ENCODE assay signal across 8 mouse cellular contexts in the genomic region with DNA sequence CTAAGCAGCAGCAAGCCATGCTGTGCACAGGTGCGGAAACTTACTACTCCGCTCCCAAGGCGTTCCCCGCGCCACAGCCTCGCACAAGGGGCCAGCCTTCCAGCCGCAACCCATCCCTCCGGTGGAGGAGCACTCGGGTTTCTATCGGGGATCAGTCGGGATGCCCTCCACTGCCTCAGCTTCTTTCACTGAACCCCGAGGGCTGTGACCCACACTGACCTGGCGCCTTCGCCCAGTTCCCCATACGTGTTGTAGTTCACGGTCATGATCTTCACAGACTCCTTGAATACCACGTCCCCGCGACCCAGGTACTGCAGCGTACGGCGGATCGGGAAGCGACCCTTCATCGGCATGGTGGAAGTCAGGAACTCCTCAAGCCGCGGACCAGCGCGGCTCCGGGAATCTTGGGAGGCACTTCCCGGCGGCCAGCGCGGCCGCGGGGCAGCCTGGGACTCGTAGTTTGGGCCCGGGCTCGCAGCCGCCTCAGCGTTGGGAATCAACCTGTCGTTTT. TPM values are rescaled to one million over a fixed set of nuclear protein-coding genes. Genes with fewer than 3 reads are reported as not detected.
A peak's percentile ranks its signal among the peaks of the same experiment; 100 is the strongest.
DNase-seq lines count a peak whose midpoint lies in the region; ATAC-seq and TF ChIP-seq lines count a peak whose summit lies in the region.

A gene (minus strand): TSS at position 413 of the 511 bp plus-strand sequence.

- ATAC-seq in cerebellum, adult (ENCODE audit: insufficient number of reproducible peaks, low FRiP score, low TSS enrichment) = peak; percentile 89
- peak; percentile 96 for ATAC-seq in forebrain, embryonic 13.5 days
- ATAC-seq in heart, postnatal 0 days (ENCODE audit: insufficient read depth, low read depth) = peak; percentile 92
- ATAC-seq in liver, embryonic 15.5 days (ENCODE audit: insufficient read depth) = peak; percentile 88
- ATAC-seq in neural tube, embryonic 13.5 days (ENCODE audit: low read depth) = peak; percentile 96

- DNase-seq in ES-CJ7 (ENCODE audit: low read depth, low spot score) = peak; percentile 65
- peak; percentile 77 for DNase-seq in heart, postnatal 0 days (ENCODE audit: low spot score)
- peak; percentile 69 to 88 for DNase-seq in kidney, postnatal 36 days
- peak; percentile 59 for DNase-seq in telencephalon, adult 2 months (ENCODE audit: low read depth, low spot score)

- H3K4me2 ChIP-seq in forebrain, embryonic 13.5 days = peak within 1 kb of the TSS; percentile 77
- H3K4me2 ChIP-seq in heart, postnatal 0 days (ENCODE audit: low read depth, low read length) = peak within 1 kb of the TSS; percentile 95
- H3K4me2 ChIP-seq in liver, embryonic 15.5 days = peak within 1 kb of the TSS; percentile 82
- H3K4me2 ChIP-seq in neural tube, embryonic 13.5 days = peak within 1 kb of the TSS; percentile 92

- TF ChIP-seq CTCF in heart, postnatal 0 days (IDR thresholded peaks at IDR 0.05; ENCODE audit: low read depth) = no peak

- WGBS in forebrain, embryonic 13.5 days = under 1% methylated on average over 42 of the region's 42 CpGs
- WGBS in heart, postnatal 0 days = under 1% methylated on average over 42 of the region's 42 CpGs
- under 1% methylated on average over 42 of the region's 42 CpGs for WGBS in liver, embryonic 15.5 days (ENCODE audit: insufficient replicate concordance)
- WGBS in neural tube, embryonic 13.5 days = under 1% methylated on average over 42 of the region's 42 CpGs

- H3K9ac ChIP-seq in forebrain, embryonic 13.5 days = peak within 1 kb of the TSS; percentile 83
- H3K9ac ChIP-seq in heart, postnatal 0 days (replicated peaks; ENCODE audit: low read depth, low read length) = peak within 1 kb of the TSS; percentile 81
- peak within 1 kb of the TSS; percentile 83 for H3K9ac ChIP-seq in liver, embryonic 15.5 days
- peak within 1 kb of the TSS; percentile 84 for H3K9ac ChIP-seq in neural tube, embryonic 13.5 days

- TF ChIP-seq EP300 in heart, postnatal 0 days (IDR thresholded peaks at IDR 0.05; ENCODE audit: low read depth) = no peak

- no peaks in the 10 kb centered on the region; the same call in 1 of the 2 replicates for H3K9me3 ChIP-seq in forebrain, embryonic 13.5 days (replicated peaks)
- peaks cover 13% of the 10 kb centered on the region; the same call in 1 of the 2 replicates for H3K9me3 ChIP-seq in heart, postnatal 0 days (replicated peaks; ENCODE audit: control insufficient read depth, low read length)
- no peaks in the 10 kb centered on the region for H3K9me3 ChIP-seq in liver, embryonic 15.5 days (replicated peaks)
- peaks cover 9% of the 10 kb centered on the region; the same call in 1 of the 2 replicates for H3K9me3 ChIP-seq in neural tube, embryonic 13.5 days

- H3K27me3 ChIP-seq in forebrain, embryonic 13.5 days = no peaks in the 10 kb centered on the region
- H3K27me3 ChIP-seq in heart, postnatal 0 days (ENCODE audit: control insufficient read depth, insufficient read depth, low read length) = no peaks in the 10 kb centered on the region
- H3K27me3 ChIP-seq in liver, embryonic 15.5 days = no peaks in the 10 kb centered on the region
- H3K27me3 ChIP-seq in neural tube, embryonic 13.5 days = no peaks in the 10 kb centered on the region

- H3K4me1 ChIP-seq in forebrain, embryonic 13.5 days = peaks cover 16% of the 10 kb centered on the region
- H3K4me1 ChIP-seq in heart, postnatal 0 days (ENCODE audit: control insufficient read depth, insufficient read depth) = peaks cover 14% of the 10 kb centered on the region
- peaks cover 25% of the 10 kb centered on the region for H3K4me1 ChIP-seq in liver, embryonic 15.5 days (replicated peaks)
- peaks cover 21% of the 10 kb centered on the region for H3K4me1 ChIP-seq in neural tube, embryonic 13.5 days (replicated peaks)

- peaks cover 42% of the 10 kb centered on the region for H3K36me3 ChIP-seq in forebrain, embryonic 13.5 days (ENCODE audit: poor library complexity, severe bottlenecking)
- H3K36me3 ChIP-seq in heart, postnatal 0 days (replicated peaks; ENCODE audit: control insufficient read depth, insufficient read depth, low read length) = peaks cover 41% of the 10 kb centered on the region
- H3K36me3 ChIP-seq in liver, embryonic 15.5 days (replicated peaks) = peaks cover 28% of the 10 kb centered on the region
- peaks cover 55% of the 10 kb centered on the region for H3K36me3 ChIP-seq in neural tube, embryonic 13.5 days

- H3K4me3 ChIP-seq in forebrain, embryonic 13.5 days = peak within 1 kb of the TSS; percentile 77
- H3K4me3 ChIP-seq in heart, postnatal 0 days (ENCODE audit: low read depth, low read length) = peak within 1 kb of the TSS; percentile 96
- peak within 1 kb of the TSS; percentile 80 for H3K4me3 ChIP-seq in liver, embryonic 15.5 days (replicated peaks)
- H3K4me3 ChIP-seq in neural tube, embryonic 13.5 days = peak within 1 kb of the TSS; percentile 85

- H3K27ac ChIP-seq in forebrain, embryonic 13.5 days = peak within 1 kb of the TSS; percentile 57; the same call in 1 of the 2 replicates
- peak within 1 kb of the TSS; percentile 48 for H3K27ac ChIP-seq in heart, postnatal 0 days (ENCODE audit: low read depth)
- H3K27ac ChIP-seq in liver, embryonic 15.5 days (replicated peaks) = peak within 1 kb of the TSS; percentile 62
- H3K27ac ChIP-seq in neural tube, embryonic 13.5 days (replicated peaks) = peak within 1 kb of the TSS; percentile 67

RNA-seq across cellular contexts. Expression of the gene that starts here (rescaled TPM):
- polyA plus RNA-seq in forebrain, embryonic 13.5 days (2015; fragmentation: Nextera tagmentation; extraction: Ambion mirVana) = 65.7 and 73.5 TPM in 2 replicates
- 11.6 and 19.8 TPM in 2 replicates for total RNA-seq in heart, postnatal 0 days (2014; rRNA removed; ENCODE audit: low replicate concordance)
- 73.0 and 79.5 TPM in 2 replicates for polyA plus RNA-seq in heart, postnatal 0 days (2015; fragmentation: Nextera tagmentation; extraction: Ambion mirVana)
- 34.1 and 42.4 TPM in 2 replicates for polyA plus RNA-seq in liver, embryonic 15.5 days (2015; fragmentation: Nextera tagmentation; extraction: Ambion mirVana)
- polyA plus RNA-seq in neural tube, embryonic 13.5 days (2015; fragmentation: Nextera tagmentation; extraction: Ambion mirVana) = 72.6 and 80.5 TPM in 2 replicates

Comparison
In these comparisons a context has a peak if more than half of its experiments do, and no peak if none do; other contexts are left out.
1. Peak in every context shown above with its lines: DNase-seq, ATAC-seq, H3K4me3 ChIP-seq and H3K27ac ChIP-seq.